Mouse (Mus musculus): ENCODE results near the gene Grk2. TPM values are rescaled to one million over a fixed set of nuclear protein-coding genes. Genes with fewer than 3 reads are reported as not detected.
A peak's percentile ranks its signal among the peaks of the same experiment; 100 is the strongest.

Gene Grk2
- polyA plus RNA-seq, 1 experiment from 2014 or later: 24.4 TPM

DNA sequence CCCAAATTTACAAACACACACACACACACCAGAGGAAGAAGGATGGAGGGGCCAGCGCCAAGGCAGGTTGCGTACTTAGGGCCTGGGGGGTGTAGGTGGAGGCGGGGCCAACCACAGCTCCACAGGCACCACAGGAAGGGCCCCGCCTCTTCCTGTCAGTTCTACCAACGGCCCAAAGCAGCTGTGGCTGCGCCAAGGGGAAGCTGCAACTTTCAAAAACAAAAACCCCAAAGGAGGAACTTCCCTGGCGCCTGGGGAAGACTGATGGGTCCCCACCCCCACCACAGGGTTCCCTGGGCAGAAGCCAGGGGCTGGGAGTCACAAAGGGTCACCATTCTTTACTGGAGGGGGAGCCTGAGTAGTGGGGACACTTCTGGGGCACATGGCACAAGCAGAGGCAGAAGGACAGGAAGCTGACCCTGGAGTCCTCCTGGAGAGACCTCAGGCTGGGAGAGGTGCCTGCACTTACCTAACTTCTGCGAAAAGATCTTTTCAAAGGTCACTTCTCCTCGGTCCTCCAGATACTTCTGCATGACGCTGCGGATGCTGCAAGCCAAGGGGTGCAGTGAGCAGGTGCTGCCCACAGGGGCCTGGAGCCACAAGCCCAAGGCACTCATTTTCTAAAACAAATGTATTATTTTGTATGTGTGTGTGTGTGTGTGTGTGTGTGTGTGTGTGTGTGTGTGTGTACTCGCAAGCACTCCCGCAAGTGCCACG, 11.5 kb downstream of the Grk2 start:
- Histone ChIP-seq H3K4me1 (peaks cover 36% of the 10 kb centered on the region), H3K27ac (replicated peaks) (no peak overlapping the region), H3K9ac (no peak overlapping the region), H3K4me3 (replicated peaks) (no peak overlapping the region), H3K36me3 (peaks cover 39% of the 10 kb centered on the region), H3K27me3 (no peaks in the 10 kb centered on the region), H3K4me2 (replicated peaks) (no peak overlapping the region), H3K9me3 (replicated peaks) (no peaks in the 10 kb centered on the region)
- WGBS: 64% methylated on average over 14 of the region's 14 CpGs
- no peak for ATAC-seq (ENCODE audit: insufficient number of reproducible peaks, low FRiP score, low TSS enrichment, low read depth)

DNA sequence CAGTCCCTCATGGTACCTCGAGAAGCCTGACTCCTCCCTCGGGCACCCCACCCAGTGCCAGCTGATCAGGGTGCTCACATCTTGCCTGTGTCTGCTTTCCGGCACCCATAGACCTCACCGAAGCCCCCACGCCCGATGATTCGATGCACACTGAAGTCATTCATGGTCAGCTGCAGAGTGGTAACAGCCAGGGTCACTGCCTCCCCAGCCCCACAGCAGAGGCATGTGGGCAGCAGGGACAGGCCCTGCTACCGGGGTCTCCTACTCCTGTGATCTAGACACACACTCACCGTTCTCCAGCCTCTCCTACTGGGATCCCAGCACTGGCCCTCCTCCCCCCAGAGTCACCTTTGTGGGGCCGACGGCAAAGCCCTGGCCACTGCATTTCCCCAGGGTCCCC, 14.9 kb downstream of the Grk2 start:
- WGBS: 92% methylated on average over 11 of the region's 11 CpGs
- Histone ChIP-seq H3K27ac (replicated peaks) (no peak overlapping the region), H3K27me3 (no peaks in the 10 kb centered on the region), H3K9ac (no peak overlapping the region), H3K4me2 (replicated peaks) (no peak overlapping the region), H3K36me3 (peaks cover 66% of the 10 kb centered on the region), H3K4me3 (replicated peaks) (no peak overlapping the region), H3K4me1 (peaks cover 7% of the 10 kb centered on the region; the same call in 1 of the 2 replicates), H3K9me3 (replicated peaks) (no peaks in the 10 kb centered on the region)
- no peak for ATAC-seq (ENCODE audit: insufficient number of reproducible peaks, low FRiP score, low TSS enrichment, low read depth)

DNA sequence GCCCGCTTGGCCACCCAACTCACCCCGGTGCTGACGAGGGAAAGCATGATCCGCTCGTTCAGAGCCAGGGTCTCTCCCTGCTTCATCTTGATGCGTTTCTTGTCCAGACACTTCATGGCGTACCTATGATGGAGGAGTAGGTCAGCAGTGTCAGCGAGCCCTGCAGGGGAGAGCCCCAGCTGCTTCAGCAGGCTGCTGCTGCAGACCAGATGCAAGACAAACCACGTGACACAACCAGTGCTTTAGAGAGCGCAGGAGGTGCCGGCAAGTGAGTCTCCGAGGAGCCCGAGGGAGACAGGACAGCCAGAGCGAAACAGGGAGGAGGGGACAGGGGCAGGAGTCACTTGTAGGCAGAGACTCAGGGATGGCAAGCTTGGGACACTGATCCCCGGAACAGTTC, 15.3 kb downstream of the Grk2 start:
- ATAC-seq (ENCODE audit: insufficient number of reproducible peaks, low FRiP score, low TSS enrichment, low read depth): no peak
- Histone ChIP-seq H3K27ac (replicated peaks) (no peak overlapping the region), H3K4me3 (replicated peaks) (no peak overlapping the region), H3K9me3 (replicated peaks) (no peaks in the 10 kb centered on the region), H3K36me3 (peaks cover 70% of the 10 kb centered on the region), H3K27me3 (no peaks in the 10 kb centered on the region), H3K4me1 (peaks cover 7% of the 10 kb centered on the region; the same call in 1 of the 2 replicates), H3K9ac (no peak overlapping the region), H3K4me2 (replicated peaks) (no peak overlapping the region)
- 80% methylated on average over 15 of the region's 15 CpGs for WGBS

DNA sequence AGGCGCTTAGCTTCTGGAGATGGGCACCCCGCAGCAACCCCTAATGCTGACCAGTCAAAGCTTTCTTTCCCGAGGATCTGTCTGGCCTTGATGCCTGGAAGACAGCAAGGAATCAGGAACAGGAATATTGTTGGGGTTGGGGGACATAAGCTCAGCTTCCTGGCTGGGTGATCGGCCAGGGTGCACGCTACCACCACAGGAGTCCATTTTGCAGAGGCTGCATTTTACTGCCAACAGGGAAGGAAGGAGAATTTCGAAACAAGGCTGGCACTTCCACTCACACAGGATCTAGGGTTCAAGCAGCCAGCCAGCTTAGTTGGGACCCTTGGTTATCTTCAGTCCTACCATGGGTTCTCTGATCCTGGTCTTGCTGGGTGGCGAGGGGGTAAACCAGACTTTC, 22.4 kb downstream of the Grk2 start:
- H3K27me3 ChIP-seq: no peaks in the 10 kb centered on the region
- peak overlapping the region; percentile 63 for H3K4me2 ChIP-seq (replicated peaks)
- no peaks in the 10 kb centered on the region for H3K9me3 ChIP-seq (replicated peaks)
- H3K4me1 ChIP-seq: peaks cover 17% of the 10 kb centered on the region
- peak overlapping the region; percentile 51; the same call in 1 of the 2 replicates for H3K27ac ChIP-seq (replicated peaks)
- no peak for ATAC-seq (ENCODE audit: insufficient number of reproducible peaks, low FRiP score, low TSS enrichment, low read depth)
- no peak overlapping the region for H3K9ac ChIP-seq
- 49% methylated on average over 7 of the region's 7 CpGs for WGBS
- H3K36me3 ChIP-seq: peaks cover 37% of the 10 kb centered on the region
- H3K4me3 ChIP-seq (replicated peaks): peak overlapping the region; percentile 50

DNA sequence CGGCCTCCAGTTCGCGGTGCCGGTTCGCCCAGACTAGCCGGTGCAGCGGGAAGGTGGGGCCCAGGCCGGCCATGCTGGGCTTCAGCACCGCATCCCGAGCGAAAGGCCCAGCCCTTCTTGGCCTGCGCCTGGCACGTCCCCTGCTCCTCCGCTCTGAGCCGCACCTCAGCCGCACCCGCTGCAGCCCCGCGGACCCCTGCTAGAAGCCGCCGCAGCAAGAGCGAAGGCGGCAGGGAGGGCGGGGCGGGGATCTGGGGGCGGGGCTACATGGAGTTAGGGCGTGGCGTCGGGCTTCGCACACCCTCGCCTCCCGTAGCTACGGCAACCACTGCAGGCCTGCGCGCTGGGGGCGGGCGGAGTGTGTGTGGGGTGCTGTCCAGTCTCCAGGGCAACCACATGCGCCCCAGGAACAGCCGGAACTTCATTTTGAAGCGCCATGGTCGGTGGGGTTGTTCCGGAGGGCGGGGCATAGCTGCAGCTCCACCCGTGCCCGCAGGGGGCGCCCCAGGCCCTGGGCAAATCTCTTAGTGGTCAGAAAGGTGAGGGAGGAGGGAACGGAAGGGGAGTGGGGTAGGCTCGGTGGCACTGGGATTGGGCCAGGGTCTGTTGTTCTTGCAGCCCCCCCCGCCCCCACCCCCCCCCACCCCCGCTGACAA, 23.0 kb downstream of the Grk2 start, which contains the start of gene Ankrd13d:
Ankrd13d (minus strand) TSS at position 240 of the 656 bp plus-strand sequence.
- peak within 1 kb of the TSS; percentile 51; the same call in 1 of the 2 replicates for H3K27ac ChIP-seq (replicated peaks)
- H3K4me2 ChIP-seq (replicated peaks): peak within 1 kb of the TSS; percentile 63
- H3K9me3 ChIP-seq (replicated peaks): no peaks in the 10 kb centered on the region
- ATAC-seq (ENCODE audit: insufficient number of reproducible peaks, low FRiP score, low TSS enrichment, low read depth): peak; percentile 91
- WGBS: under 1% methylated on average over 50 of the region's 50 CpGs
- H3K27me3 ChIP-seq: no peaks in the 10 kb centered on the region
- H3K4me3 ChIP-seq (replicated peaks): peak within 1 kb of the TSS; percentile 50
- peak within 1 kb of the TSS; percentile 10; the same call in 1 of the 2 replicates for H3K9ac ChIP-seq
- H3K4me1 ChIP-seq: peaks cover 17% of the 10 kb centered on the region
- peaks cover 34% of the 10 kb centered on the region for H3K36me3 ChIP-seq

DNA sequence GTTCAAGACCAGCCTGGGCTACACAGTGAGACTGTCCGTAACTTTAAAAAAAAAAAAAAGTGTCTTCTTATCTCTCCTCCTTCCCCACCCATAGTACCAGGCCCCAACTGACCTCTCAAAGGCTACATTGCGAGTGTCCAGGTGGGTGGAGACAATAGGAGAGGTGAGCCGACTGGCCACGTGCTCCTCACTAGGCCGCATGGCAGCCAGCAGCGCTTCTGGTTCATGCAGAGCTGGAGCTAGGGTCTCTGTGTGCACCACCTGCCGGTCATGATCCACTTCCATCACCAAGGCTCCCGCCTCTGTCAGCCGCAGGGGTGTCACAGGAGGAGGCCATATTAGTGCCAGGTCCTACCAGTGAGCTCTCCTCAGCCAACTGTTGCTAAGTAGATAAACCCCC, 25.6 kb downstream of the Grk2 start:
- WGBS: 92% methylated on average over 9 of the region's 9 CpGs
- ATAC-seq (ENCODE audit: insufficient number of reproducible peaks, low FRiP score, low TSS enrichment, low read depth): no peak
- no peak overlapping the region for H3K4me3 ChIP-seq (replicated peaks)

DNA sequence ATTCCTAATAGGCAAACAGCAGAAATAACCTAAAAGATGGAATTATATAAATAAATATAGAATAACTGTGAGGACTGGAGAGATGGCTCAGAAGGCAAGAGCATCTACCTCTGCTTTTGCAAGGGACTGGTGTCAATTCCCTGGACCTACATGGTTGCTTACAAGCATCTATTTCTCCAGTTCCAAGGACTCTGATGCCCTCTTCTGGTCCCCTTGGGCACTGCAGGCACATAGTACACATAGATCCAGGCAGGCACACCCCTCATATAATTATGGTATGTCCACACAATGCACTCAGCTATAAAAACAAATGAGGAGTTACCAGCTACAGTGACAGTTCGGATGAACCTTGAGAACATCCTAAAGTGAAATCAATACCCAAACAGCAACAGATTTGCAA, 26.5 kb downstream of the Grk2 start:
- Histone ChIP-seq H3K27me3 (no peaks in the 10 kb centered on the region), H3K9ac (no peak overlapping the region), H3K4me2 (replicated peaks) (no peak overlapping the region), H3K4me1 (peaks cover 17% of the 10 kb centered on the region), H3K36me3 (peaks cover 5% of the 10 kb centered on the region), H3K4me3 (replicated peaks) (no peak overlapping the region), H3K9me3 (replicated peaks) (no peaks in the 10 kb centered on the region), H3K27ac (replicated peaks) (no peak overlapping the region)
- no peak for ATAC-seq (ENCODE audit: insufficient number of reproducible peaks, low FRiP score, low TSS enrichment, low read depth)
- 93% methylated on average over 1 of the region's 1 CpGs for WGBS

More for the DNA sequence above, 25.6 kb downstream of the Grk2 start:
- Histone ChIP-seq H3K9ac (no peak overlapping the region), H3K4me1 (peaks cover 17% of the 10 kb centered on the region), H3K4me2 (replicated peaks) (no peak overlapping the region), H3K9me3 (replicated peaks) (no peaks in the 10 kb centered on the region), H3K36me3 (peaks cover 9% of the 10 kb centered on the region), H3K27me3 (no peaks in the 10 kb centered on the region), H3K27ac (replicated peaks) (no peak overlapping the region)

DNA sequence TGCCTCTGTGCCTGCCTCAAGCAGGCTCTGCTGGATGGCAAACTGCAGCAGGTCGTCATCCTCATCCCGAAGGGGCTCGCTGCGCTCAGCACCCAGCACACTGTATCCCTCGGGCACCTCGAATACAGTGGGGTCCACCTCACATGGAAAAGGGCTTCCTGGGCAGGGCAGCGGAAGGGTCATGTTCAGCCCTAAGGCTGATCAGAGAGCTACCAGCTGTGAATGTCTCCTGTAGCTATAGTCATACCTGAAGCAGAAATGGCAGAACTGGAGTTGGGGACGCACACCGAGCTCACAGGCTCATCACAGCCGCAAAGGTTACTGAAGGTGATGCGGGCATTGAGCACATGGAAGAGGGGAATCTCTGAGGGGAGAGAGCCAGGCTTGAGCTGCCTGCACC, 35.0 kb downstream of the Grk2 start:
- 92% methylated on average over 11 of the region's 11 CpGs for WGBS
- Histone ChIP-seq H3K4me1 (peaks cover 16% of the 10 kb centered on the region), H3K4me3 (replicated peaks) (no peak overlapping the region), H3K9ac (no peak overlapping the region), H3K27ac (replicated peaks) (no peak overlapping the region), H3K4me2 (replicated peaks) (no peak overlapping the region), H3K36me3 (peaks cover 10% of the 10 kb centered on the region; the same call in 1 of the 2 replicates), H3K9me3 (replicated peaks) (no peaks in the 10 kb centered on the region), H3K27me3 (0 out of 2 replicates have a peak, but pooled peaks cover 4% of the 10 kb centered on the region)
- ATAC-seq (ENCODE audit: insufficient number of reproducible peaks, low FRiP score, low TSS enrichment, low read depth): no peak

DNA sequence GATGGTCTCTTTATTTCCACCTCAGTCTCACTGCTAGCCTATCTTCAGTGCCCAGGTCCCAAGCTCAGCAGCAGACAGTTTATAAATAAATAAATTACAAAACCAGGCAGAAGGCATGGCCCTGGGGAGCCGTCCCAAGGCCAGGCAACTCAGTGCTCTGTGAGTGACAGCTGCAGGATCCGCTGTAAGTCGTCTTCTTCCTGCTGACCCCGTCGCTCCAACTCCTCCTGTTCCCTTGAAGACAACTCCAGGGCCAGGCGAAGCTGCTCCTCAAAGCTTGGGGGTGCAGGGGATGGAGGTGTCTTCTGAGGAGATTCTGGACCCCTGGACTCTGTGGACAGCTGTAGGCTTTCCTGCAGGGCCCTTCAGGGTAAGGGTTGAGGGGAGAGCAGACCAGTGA, 35.8 kb downstream of the Grk2 start:
- no peak overlapping the region for H3K9ac ChIP-seq
- 0 out of 2 replicates have a peak, but pooled peaks cover 4% of the 10 kb centered on the region for H3K27me3 ChIP-seq
- ATAC-seq (ENCODE audit: insufficient number of reproducible peaks, low FRiP score, low TSS enrichment, low read depth): no peak
- no peak overlapping the region for H3K4me3 ChIP-seq (replicated peaks)
- 64% methylated on average over 6 of the region's 6 CpGs for WGBS
- peaks cover 16% of the 10 kb centered on the region for H3K4me1 ChIP-seq
- no peak overlapping the region for H3K27ac ChIP-seq (replicated peaks)
- peaks cover 11% of the 10 kb centered on the region; the same call in 1 of the 2 replicates for H3K36me3 ChIP-seq
- H3K4me2 ChIP-seq (replicated peaks): no peak overlapping the region
- H3K9me3 ChIP-seq (replicated peaks): no peaks in the 10 kb centered on the region

DNA sequence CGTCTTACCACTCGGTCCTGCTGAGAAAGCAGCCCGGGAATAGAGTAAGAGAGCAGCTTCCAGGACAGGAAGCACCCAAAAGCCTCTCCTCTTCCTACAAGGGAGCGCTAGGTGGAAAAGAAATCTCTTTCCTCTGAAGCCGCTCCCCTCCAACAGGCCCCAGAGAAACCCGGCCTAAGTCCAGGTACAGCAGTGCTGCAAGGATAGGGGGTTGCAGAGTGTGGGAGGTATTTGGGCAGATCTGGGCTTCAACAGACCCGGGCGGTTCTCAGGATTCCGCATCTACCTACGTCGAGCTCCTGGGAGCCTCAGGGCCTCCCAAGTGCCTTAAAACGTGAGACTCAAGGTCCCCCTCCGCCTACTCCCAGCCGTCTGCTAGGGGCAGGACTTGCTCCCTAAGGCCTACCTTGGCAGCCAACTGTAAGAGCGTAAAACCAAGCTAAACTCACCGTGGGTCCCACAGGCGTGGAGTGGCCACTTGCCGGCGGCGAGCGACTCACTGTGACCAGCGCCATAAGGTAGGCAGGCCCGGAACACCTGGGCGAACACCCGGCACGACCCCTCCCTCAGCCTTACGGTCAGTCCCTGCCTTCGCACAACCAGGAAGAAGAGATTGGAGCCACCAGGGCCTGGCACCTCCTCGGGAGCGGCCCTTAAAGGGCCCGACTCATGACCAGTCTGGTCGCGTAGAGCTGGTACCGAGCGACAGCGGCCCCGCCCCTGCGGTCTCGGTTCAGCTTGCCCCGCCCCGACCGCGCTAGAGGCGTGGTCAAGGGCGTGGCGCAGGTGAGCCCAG, 37.3 kb downstream of the Grk2 start, which contains the start of gene Ssh3:
Ssh3 (minus strand) TSS at position 615 of the 796 bp plus-strand sequence.
- Histone ChIP-seq H3K9me3 (replicated peaks) (no peaks in the 10 kb centered on the region), H3K27me3 (0 out of 2 replicates have a peak, but pooled peaks cover 4% of the 10 kb centered on the region), H3K36me3 (peaks cover 17% of the 10 kb centered on the region), H3K9ac (peak within 1 kb of the TSS; percentile 47), H3K4me1 (peaks cover 16% of the 10 kb centered on the region), H3K4me3 (replicated peaks) (peak within 1 kb of the TSS; percentile 60), H3K4me2 (replicated peaks) (peak within 1 kb of the TSS; percentile 74), H3K27ac (replicated peaks) (peak within 1 kb of the TSS; percentile 51)
- peak; percentile 79 for ATAC-seq (ENCODE audit: insufficient number of reproducible peaks, low FRiP score, low TSS enrichment, low read depth)
- 5% methylated on average over 46 of the region's 46 CpGs for WGBS

DNA sequence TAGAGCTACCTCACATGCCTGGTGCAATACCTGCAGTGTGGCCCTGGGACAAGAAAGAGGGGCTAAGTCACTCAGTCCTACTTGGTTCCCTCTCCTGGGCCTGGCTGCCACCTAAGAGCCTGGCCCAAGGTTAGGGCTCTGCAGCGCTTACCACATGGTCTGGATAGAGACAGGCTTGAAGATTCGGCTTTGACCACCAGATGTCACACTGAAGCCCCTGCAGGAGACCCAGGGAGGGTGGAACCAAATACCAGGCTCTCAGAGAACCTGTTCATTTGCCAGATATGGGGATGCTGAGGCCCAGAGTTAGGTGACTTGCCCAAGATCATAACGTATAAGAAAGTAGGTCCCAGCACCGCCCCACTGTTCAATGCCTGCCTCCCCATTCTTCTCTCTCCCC, 40.1 kb downstream of the Grk2 start:
- no peaks in the 10 kb centered on the region for H3K9me3 ChIP-seq (replicated peaks)
- peaks cover 16% of the 10 kb centered on the region for H3K4me1 ChIP-seq
- 0 out of 2 replicates have a peak, but pooled peaks cover 4% of the 10 kb centered on the region for H3K27me3 ChIP-seq
- no peak overlapping the region for H3K4me3 ChIP-seq (replicated peaks)
- H3K36me3 ChIP-seq: peaks cover 11% of the 10 kb centered on the region
- ATAC-seq (ENCODE audit: insufficient number of reproducible peaks, low FRiP score, low TSS enrichment, low read depth): no peak
- 60% methylated on average over 4 of the region's 4 CpGs for WGBS
- no peak overlapping the region for H3K27ac ChIP-seq (replicated peaks)
- H3K4me2 ChIP-seq (replicated peaks): no peak overlapping the region
- no peak overlapping the region for H3K9ac ChIP-seq
